Mouse (Mus musculus): ENCODE results near the gene Aipl1. TPM values are rescaled to one million over a fixed set of nuclear protein-coding genes. Genes with fewer than 3 reads are reported as not detected.

Gene Aipl1
- total RNA-seq, 2 experiments from 2014 or later: not detected

- intact Hi-C loops (cut with DNase I): no loop called here
- no peak for DNase-seq (ENCODE audit: low spot score in 2 of 2)
Measured at GRCm38 (mm10) chr11:71987159-71988150, 49.9 kb downstream of the Aipl1 start.

GRCm38 (mm10) chr11:71985783-71986182 lies 51.5 kb downstream of the Aipl1 start:
- intact Hi-C loops (cut with DNase I): no loop called here
- no peak for DNase-seq (ENCODE audit: low spot score in 2 of 2)

GRCm38 (mm10) chr11:71985101-71985711 lies 52.1 kb downstream of the Aipl1 start:
- intact Hi-C loops (cut with DNase I): no loop called here
- no peak for DNase-seq (ENCODE audit: low spot score in 2 of 2)

GRCm38 (mm10) chr11:71984093-71984492 lies 53.2 kb downstream of the Aipl1 start:
- no peak for DNase-seq (ENCODE audit: low spot score in 2 of 2)
- intact Hi-C loops (cut with DNase I): no loop called here

Other genes starting within 250 kb of the Aipl1 start
- gene Pimreg, start 4.5 kb upstream of the Aipl1 start, total RNA-seq (2021): 1 to 10 TPM in 1 of 2 experiments, under 1 TPM in 1; 0.43 to 1.1 TPM
- gene Pitpnm3, start 98.3 kb upstream of the Aipl1 start, total RNA-seq (2021): 10 to 100 TPM; 74.9 to 83.2 TPM
- gene Gm43951, start 169.3 kb upstream of the Aipl1 start, total RNA-seq (2021): 10 to 100 TPM in 1 of 2 experiments, 1 to 10 TPM in 1; 9.1 to 15.4 TPM
- gene 4933427D14Rik, start 169.9 kb upstream of the Aipl1 start, total RNA-seq (2021): 10 to 100 TPM; 26.1 to 39.9 TPM
- 10 to 100 TPM; 31.0 to 31.3 TPM for gene Txndc17, start 170.0 kb upstream of the Aipl1 start, total RNA-seq (2021)
- gene Med31, start 178.1 kb upstream of the Aipl1 start, total RNA-seq (2021): 10 to 100 TPM; 15.5 to 16.7 TPM
- gene Slc13a5, start 229.7 kb upstream of the Aipl1 start, total RNA-seq (2021): 10 to 100 TPM; 14.2 to 21.9 TPM